Mouse (Mus musculus) heart, embryonic 12.5 days (tissue): Measurements from ENCODE around the gene Eefsec. TPM values are rescaled to one million over a fixed set of nuclear protein-coding genes. Genes with fewer than 3 reads are reported as not detected.

Experiments used
- ATAC-seq: fragments of 200-750 bp; cut with Nextera tagmentation; 2 replicates; pipeline ENCODE4 v1.8.0; 2017; ENCODE audit warnings: moderate TSS enrichment, moderate library complexity; ENCODE audit not compliant: insufficient number of reproducible peaks, low FRiP score
- H3K27ac ChIP-seq: fragments of 300-500 bp; sonication (generic); 2 replicates; pipeline ENCODE4 v1.5.1; 2016; ENCODE audit warnings: mild to moderate bottlenecking, moderate library complexity; ENCODE audit not compliant: poor library complexity, severe bottlenecking
- H3K27me3 ChIP-seq: fragments of 300-500 bp; sonication (generic); replicated peaks from 2 replicates; pipeline ENCODE4 v1.6.1; 2016; ENCODE audit warnings: mild to moderate bottlenecking, moderate library complexity
- H3K36me3 ChIP-seq: fragments of 300-500 bp; sonication (generic); 2 replicates; pipeline ENCODE4 v1.6.1; 2016; ENCODE audit warnings: mild to moderate bottlenecking, moderate library complexity
- H3K4me1 ChIP-seq: fragments of 300-500 bp; sonication (generic); replicated peaks from 2 replicates; pipeline ENCODE4 v1.6.1; 2016; ENCODE audit warnings: mild to moderate bottlenecking
- H3K4me2 ChIP-seq: fragments of 300-500 bp; sonication (generic); 2 replicates; pipeline ENCODE4 v1.6.1; 2016; ENCODE audit warnings: mild to moderate bottlenecking, moderate library complexity
- H3K4me3 ChIP-seq: fragments of 300-500 bp; sonication (generic); 2 replicates; pipeline ENCODE4 v1.5.1; 2016; ENCODE audit warnings: mild to moderate bottlenecking
- H3K9ac ChIP-seq: fragments of 300-500 bp; sonication (generic); 2 replicates; pipeline ENCODE4 v1.6.1; 2016; ENCODE audit warnings: mild to moderate bottlenecking, moderate library complexity
- H3K9me3 ChIP-seq: fragments of 300-500 bp; sonication (generic); replicated peaks from 2 replicates; pipeline ENCODE4 v1.6.1; 2016; ENCODE audit warnings: mild to moderate bottlenecking, moderate library complexity
- WGBS: fragments of 180-500 bp; shearing (Covaris S2); methylation state at CpG from one replicate; pipeline ENCODE4 v1.1.7; 2016; 5-methylcytosine and 5-hydroxymethylcytosine counted together
- polyA plus RNA-seq: library from polyadenylated mRNA; unstranded; fragments of >200 nt; fragmentation: Nextera tagmentation; extraction: Ambion mirVana; gene quantifications from 2 replicates; pipeline ENCODE4 v1.2.1, GENCODE M21; 2016

The Eefsec gene
- polyA plus RNA-seq, 1 experiment from 2014 or later, result 18.5 TPM

DNA sequence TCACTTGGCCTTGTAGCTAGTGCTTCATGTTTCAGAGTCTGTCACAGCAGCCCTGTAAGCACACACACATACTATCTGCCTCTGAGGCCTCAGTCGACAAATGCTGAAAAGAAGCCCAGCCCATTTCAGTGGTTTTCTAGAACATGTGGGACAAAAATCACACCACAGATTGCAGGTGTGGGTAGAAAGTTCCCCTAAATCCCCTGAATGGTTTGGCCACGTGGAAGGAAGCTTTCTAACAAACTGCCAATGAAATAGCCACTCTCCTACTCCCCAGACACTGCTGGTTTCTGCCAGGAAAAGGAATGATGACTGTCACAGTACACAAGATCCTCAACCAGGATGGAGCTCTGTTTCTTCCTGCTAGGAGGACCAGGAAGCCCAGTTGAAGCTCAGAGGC, 33.7 kb downstream of the Eefsec start:
- H3K27ac ChIP-seq, result no peak overlapping the region
- ATAC-seq, result no peak
- H3K36me3 ChIP-seq, result no peaks in the 10 kb centered on the region
- H3K4me3 ChIP-seq, result no peak overlapping the region
- WGBS, result 56% methylated on average over 2 of the region's 2 CpGs
- H3K4me2 ChIP-seq, result no peak overlapping the region
- H3K9ac ChIP-seq, result no peak overlapping the region
- no peaks in the 10 kb centered on the region for H3K9me3 ChIP-seq
- peaks cover 31% of the 10 kb centered on the region for H3K4me1 ChIP-seq
- no peaks in the 10 kb centered on the region for H3K27me3 ChIP-seq

DNA sequence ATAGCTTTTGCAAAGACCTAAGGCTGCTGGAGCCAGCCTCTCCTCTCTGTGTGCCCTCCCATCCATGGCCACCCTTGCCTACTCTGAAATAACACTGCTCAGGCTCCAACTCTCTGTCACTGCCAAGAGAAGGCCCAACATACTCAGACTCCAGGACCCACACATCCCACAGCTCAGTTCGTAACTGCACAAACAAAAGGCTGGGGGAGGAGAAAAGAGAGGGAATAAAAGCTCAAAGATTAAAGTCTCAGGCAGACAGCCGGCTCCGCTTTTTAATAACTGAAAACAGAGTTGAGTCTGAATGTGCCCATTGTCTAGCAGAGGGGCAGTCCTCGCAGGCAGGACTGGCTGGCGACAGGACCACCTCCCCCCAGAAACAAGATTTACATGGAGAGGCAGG, 36.8 kb downstream of the Eefsec start:
- 62% methylated on average over 5 of the region's 5 CpGs for whole genome bisulfite sequencing
- no peak for ATAC-seq
- no peak overlapping the region for H3K9ac ChIP-seq
- H3K36me3 ChIP-seq, result no peaks in the 10 kb centered on the region
- no peak overlapping the region for H3K27ac ChIP-seq
- H3K9me3 ChIP-seq, result no peaks in the 10 kb centered on the region
- peaks cover 22% of the 10 kb centered on the region for H3K4me1 ChIP-seq
- no peak overlapping the region for H3K4me2 ChIP-seq
- no peaks in the 10 kb centered on the region for H3K27me3 ChIP-seq
- no peak overlapping the region for H3K4me3 ChIP-seq

DNA sequence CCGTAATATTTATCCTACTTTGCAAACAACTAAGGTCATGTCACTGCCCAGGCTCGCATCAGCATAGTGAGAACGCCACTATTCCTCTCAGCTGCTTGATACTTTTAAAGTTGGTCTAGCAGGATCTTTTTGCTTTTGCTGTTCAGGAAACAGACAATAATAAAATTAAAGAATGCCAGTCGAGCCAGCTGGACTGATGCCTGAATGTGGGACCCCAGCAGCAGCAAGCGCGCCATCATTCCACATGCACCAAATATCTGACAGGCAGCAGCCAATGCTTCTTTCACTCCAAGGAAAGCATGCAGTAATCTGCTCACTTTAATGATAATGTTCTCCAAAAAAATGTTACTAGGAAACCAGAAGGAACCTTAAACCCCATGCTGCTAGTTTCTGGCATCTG, 45.9 kb downstream of the Eefsec start:
- no peaks in the 10 kb centered on the region for H3K9me3 ChIP-seq
- no peak overlapping the region for H3K27ac ChIP-seq
- ATAC-seq, result no peak
- H3K4me1 ChIP-seq, result peaks cover 10% of the 10 kb centered on the region
- no peak overlapping the region for H3K4me3 ChIP-seq
- no peaks in the 10 kb centered on the region for H3K27me3 ChIP-seq
- 76% methylated on average over 6 of the region's 6 CpGs for WGBS
- no peak overlapping the region for H3K4me2 ChIP-seq
- no peak overlapping the region for H3K9ac ChIP-seq
- H3K36me3 ChIP-seq, result no peaks in the 10 kb centered on the region

DNA sequence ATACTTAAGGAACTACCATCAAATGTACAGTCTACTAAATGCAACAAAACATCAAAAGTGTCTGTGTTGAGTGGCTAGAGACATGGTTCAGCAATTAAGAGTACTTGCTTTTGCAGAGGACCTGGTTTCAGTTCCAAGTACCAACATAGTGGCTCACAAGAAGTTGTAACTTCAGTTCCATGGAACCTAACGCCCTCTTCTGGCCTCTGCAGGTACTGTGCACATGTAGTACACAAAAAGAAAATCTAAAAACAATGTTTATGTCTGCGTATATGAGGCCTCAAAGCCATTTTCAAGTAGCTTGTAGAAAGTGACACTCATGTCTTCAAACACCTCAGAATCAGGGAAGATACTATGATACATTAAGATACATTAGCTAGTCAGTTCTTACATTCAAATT, 48.4 kb downstream of the Eefsec start:
- Histone ChIP-seq H3K4me1 (peaks cover 10% of the 10 kb centered on the region), H3K4me2 (no peak overlapping the region), H3K36me3 (no peaks in the 10 kb centered on the region), H3K4me3 (no peak overlapping the region), H3K27ac (no peak overlapping the region), H3K9ac (no peak overlapping the region), H3K9me3 (no peaks in the 10 kb centered on the region), H3K27me3 (no peaks in the 10 kb centered on the region)
- no peak for ATAC-seq
- WGBS, result 66% methylated on average over 2 of the region's 2 CpGs

DNA sequence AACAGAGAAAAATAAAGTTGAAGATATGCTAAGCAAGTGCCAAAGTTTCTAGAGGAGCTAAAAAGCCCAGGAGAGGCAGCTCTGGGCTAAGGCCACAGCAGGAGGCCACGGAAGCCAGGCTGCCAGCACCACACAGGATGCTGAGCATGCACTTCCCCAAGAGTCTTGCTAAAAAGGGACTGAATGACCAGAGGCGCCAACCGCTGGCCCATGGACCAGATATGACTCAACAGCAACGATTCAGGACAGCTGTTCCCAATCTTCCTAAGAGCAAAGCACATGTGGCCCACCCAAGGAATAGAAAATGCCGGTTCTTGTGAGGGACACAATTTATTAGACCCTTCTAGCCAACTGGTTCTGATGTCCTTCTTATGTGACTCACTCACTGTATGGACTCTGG, 57.4 kb downstream of the Eefsec start:
- H3K9me3 ChIP-seq, result no peaks in the 10 kb centered on the region
- no peaks in the 10 kb centered on the region for H3K27me3 ChIP-seq
- H3K27ac ChIP-seq, result no peak overlapping the region
- no peak overlapping the region for H3K9ac ChIP-seq
- WGBS, result 50% methylated on average over 5 of the region's 5 CpGs
- no peak overlapping the region for H3K4me2 ChIP-seq
- no peak for ATAC-seq
- no peaks in the 10 kb centered on the region for H3K36me3 ChIP-seq
- peaks cover 12% of the 10 kb centered on the region for H3K4me1 ChIP-seq
- H3K4me3 ChIP-seq, result no peak overlapping the region

DNA sequence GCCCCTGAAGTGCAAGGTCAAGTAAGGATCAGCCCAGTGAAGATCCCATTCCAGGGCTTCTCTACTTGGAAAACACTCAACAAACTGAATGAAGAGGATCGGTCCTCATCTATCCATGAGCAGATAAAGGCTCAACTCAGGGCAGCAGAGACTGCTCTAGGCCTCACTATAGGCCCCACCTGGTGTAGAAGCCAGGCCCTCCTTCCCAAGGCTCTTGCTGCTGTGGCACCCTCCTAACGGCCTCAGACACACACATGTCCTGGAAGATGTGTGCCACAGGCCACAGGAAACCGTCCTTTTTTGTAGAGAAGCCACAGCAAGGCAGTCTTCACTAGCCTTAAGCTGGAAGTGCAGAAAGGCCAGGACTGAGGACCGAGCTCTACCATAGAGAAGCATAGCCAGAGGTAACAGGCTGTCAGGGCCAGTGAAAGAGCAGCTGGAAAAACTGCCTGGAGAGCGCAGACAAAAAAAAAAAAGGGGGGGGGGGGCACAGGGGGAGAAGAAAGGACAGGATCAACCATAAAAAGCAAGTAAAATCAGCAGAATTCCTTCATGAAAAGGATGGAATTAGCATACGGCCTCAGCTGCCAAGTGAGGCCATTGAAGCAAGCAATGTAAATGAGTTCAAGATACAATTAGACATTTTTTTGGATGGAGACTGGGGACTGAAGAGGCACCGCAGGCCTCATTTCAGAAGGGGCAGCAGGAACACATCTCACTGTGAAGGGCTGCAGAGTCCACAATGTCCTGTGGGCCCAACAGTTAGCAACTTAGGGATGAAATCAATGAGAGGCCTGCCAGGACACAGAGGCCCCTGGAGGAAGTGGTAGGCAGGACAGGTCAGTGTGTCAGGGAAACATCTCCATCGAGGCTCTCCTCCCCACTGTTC, 58.3 kb downstream of the Eefsec start:
- H3K27ac ChIP-seq, result no peak overlapping the region
- H3K4me3 ChIP-seq, result no peak overlapping the region
- H3K4me1 ChIP-seq, result peaks cover 14% of the 10 kb centered on the region
- no peaks in the 10 kb centered on the region for H3K36me3 ChIP-seq
- H3K9ac ChIP-seq, result no peak overlapping the region
- WGBS, result 78% methylated on average over 8 of the region's 8 CpGs
- no peaks in the 10 kb centered on the region for H3K9me3 ChIP-seq
- ATAC-seq, result no peak
- H3K27me3 ChIP-seq, result no peaks in the 10 kb centered on the region
- H3K4me2 ChIP-seq, result no peak overlapping the region

DNA sequence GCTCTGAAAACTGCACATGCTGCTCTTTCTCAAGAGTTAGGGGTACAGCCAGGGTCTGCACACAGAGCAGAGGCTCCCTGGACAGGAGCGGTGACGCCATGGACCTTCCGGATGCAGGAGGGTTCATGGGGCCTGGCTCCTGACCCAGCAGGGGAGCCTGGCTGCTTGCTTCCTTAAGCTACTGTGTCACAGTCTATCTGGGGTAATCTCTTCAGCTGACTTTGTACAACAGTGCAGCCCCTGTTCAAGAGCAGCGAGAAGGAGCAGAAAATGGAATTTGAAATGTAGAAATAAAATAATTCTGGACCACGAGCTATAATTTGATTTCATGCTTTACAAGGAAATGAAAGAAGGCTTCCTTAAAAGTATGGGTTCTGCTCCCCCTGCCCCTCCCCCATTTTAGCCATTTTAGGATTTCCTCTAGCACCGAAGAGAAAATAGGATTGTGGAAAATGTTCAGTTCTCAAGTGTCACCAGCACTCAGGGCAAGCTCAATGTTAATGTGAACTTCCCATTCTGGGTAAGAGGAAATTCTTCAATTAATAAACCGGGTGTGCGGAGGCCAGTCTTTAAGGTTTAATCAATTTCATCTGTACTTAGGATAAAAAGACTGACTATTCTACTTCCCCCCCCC, 61.8 kb downstream of the Eefsec start:
- peaks cover 19% of the 10 kb centered on the region for H3K4me1 ChIP-seq
- ATAC-seq, result 0 out of 2 replicates have a peak, but pooled peaks have one; percentile 16
- H3K36me3 ChIP-seq, result no peaks in the 10 kb centered on the region
- no peak overlapping the region for H3K9ac ChIP-seq
- 50% methylated on average over 8 of the region's 8 CpGs for WGBS
- no peaks in the 10 kb centered on the region for H3K27me3 ChIP-seq
- no peak overlapping the region for H3K4me3 ChIP-seq
- H3K9me3 ChIP-seq, result no peaks in the 10 kb centered on the region
- no peak overlapping the region for H3K27ac ChIP-seq
- H3K4me2 ChIP-seq, result no peak overlapping the region

DNA sequence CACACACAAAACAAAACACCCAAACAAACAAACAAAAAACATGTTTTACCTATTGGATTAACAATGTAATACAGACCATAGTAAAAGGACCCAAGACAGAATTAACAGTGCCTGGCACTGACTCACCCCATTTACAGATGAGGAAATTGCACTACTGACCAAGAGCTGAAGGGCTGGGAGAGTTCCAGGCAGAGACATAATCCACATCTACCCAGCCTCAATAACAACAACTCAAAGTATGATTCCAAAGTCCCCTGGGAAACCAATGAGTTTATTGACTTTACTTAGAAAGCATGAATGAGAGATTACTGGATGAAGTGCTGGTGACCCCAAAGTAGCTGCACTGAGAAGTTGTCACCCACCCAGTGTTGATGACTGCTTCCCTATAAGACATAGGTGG, 62.6 kb downstream of the Eefsec start:
- no peaks in the 10 kb centered on the region for H3K9me3 ChIP-seq
- no peak for ATAC-seq
- no peak overlapping the region for H3K4me3 ChIP-seq
- H3K27me3 ChIP-seq, result no peaks in the 10 kb centered on the region
- H3K27ac ChIP-seq, result no peak overlapping the region
- peaks cover 27% of the 10 kb centered on the region for H3K4me1 ChIP-seq
- H3K36me3 ChIP-seq, result no peaks in the 10 kb centered on the region
- no peak overlapping the region for H3K9ac ChIP-seq
- H3K4me2 ChIP-seq, result no peak overlapping the region

DNA sequence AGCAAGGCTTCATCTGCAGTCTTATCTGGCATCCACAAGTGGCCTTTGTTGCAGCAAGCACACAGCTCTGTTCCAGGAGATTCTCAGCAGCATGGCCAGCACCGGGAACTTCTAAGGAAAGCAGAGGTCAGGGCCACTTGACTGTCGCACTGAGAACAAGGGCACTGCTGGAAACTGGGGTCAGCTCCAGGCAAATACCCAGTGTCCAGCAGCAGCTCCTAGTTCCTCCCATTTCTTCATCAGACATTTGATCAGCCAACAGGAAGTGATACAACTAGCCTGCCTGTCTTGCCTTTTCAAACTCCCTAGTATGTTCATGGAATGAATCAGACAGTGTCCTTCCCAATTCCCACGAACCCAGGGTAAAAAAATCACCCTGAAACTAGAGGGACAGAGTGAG, 66.6 kb downstream of the Eefsec start:
- H3K9me3 ChIP-seq, result no peaks in the 10 kb centered on the region
- 0 out of 2 replicates have a peak, but pooled peaks have one; percentile 11 for ATAC-seq
- H3K27ac ChIP-seq, result no peak overlapping the region
- no peaks in the 10 kb centered on the region for H3K36me3 ChIP-seq
- no peak overlapping the region for H3K4me3 ChIP-seq
- H3K4me1 ChIP-seq, result peaks cover 22% of the 10 kb centered on the region
- no peak overlapping the region for H3K9ac ChIP-seq
- no peak overlapping the region for H3K4me2 ChIP-seq
- no peaks in the 10 kb centered on the region for H3K27me3 ChIP-seq
- WGBS, result 18% methylated on average over 3 of the region's 3 CpGs

DNA sequence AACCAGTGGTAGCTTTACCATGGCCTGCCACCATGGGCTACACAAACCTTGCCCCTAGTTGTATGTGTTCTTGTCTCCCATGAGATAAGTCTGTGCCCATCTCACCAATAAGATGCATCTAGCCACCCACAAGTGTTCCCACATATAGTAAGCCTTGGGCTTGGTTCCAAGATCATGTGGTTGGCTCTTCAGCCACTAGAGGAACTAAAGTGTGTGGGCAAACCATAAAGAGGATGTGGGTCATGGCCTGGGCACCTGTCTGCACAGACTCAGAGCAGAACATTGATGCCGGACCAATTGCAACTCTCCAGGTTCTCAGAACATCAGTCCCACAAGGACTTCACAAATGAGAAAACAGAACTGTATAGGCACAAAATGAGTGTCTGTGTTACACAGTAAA, 67.5 kb downstream of the Eefsec start:
- Histone ChIP-seq H3K36me3 (no peaks in the 10 kb centered on the region), H3K27ac (no peak overlapping the region), H3K4me2 (no peak overlapping the region), H3K27me3 (no peaks in the 10 kb centered on the region), H3K9me3 (no peaks in the 10 kb centered on the region), H3K9ac (no peak overlapping the region), H3K4me3 (no peak overlapping the region), H3K4me1 (peaks cover 15% of the 10 kb centered on the region)
- WGBS, result 81% methylated on average over 1 of the region's 1 CpGs
- no peak for ATAC-seq

DNA sequence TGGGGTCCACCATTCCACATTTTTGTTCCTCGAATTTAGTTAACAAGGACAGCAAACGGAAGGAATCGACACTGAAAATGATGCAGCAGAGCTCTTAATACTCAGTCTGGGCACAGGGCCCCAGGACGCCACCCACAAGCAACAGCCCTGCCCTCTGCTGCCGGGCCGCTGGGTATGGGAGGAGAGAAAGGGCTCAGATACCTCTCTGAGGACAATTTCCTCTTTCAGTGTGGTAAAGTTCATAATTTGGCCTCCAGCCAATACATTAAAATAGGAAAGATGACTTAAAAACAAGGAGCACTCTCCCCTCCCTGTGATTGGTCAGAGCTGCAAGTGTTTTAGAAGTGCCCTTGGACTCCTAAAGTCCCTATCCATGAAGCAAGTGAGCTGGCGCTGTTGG, 72.1 kb downstream of the Eefsec start:
- H3K4me3 ChIP-seq, result no peak overlapping the region
- 75% methylated on average over 7 of the region's 7 CpGs for WGBS
- ATAC-seq, result no peak
- peaks cover 11% of the 10 kb centered on the region for H3K4me1 ChIP-seq
- H3K9ac ChIP-seq, result no peak overlapping the region
- H3K4me2 ChIP-seq, result no peak overlapping the region
- no peaks in the 10 kb centered on the region for H3K36me3 ChIP-seq
- no peak overlapping the region for H3K27ac ChIP-seq
- no peaks in the 10 kb centered on the region for H3K9me3 ChIP-seq
- H3K27me3 ChIP-seq, result no peaks in the 10 kb centered on the region
